Mouse (Mus musculus) ES-CJ7 (cell line): ENCODE results near the gene Pik3cb.

Source experiments
- DNase-seq: peaks from one replicate; pipeline ENCODE4 v3.0.0; 2011; ENCODE audit warnings: low read depth, low spot score

Pik3cb gene

GRCm38 (mm10) chr9:99146855-99147735, 6.7 kb upstream of the Pik3cb start:
- DNase-seq: peak; percentile 52

DNA sequence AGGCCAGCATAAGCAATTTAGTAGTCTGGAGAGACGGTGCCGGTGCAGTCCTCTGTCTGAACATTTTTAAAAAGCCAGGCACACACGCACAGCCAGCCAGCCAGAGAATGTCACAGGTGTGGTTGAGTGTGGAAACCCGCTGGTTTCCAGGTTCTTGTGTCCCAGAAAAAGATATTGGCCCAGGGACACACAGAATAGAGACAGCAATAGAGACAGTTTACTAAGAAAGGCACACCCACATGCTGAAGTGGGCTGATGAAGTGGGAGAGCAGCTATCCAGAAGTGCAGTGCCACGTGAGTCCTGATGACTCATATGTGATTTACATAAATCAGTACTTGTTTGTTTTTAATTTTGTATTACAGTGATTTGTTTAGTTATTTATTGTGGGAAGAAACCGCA, 5.3 kb upstream of the Pik3cb start:
- no peak for DNase-seq

DNA sequence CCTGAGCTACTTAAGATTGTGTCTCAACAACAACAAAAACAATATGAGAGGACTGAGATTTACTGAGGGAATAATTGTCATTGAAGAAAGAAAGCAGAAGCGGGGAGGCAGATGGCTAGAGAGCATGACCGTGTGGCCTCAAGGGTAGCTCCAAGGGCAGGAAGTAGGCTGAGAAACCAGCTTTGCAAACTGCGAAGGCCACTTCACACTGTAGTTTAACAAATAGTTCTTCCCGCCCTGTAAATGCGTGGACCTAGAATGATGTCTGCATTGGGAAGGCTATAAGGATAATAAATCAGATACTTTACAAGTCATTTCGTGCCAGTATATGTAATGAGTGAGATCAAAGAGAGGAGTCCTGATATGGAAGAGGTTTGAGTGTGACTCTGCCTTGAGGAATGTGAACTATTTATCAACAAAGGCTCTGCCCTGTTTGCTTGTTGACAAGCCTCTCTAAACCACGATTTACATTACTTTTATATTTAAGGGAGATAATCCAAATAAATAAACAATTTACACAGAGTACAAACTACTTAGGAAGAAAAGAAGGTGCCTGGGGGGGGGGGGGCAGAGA, 4.1 kb upstream of the Pik3cb start:
- DNase-seq: no peak

GRCm38 (mm10) chr9:99141618-99142017, 1.2 kb upstream of the Pik3cb start:
- DNase-seq: no peak

- no peak for DNase-seq
Observed at GRCm38 (mm10) chr9:99141171-99141570, 750 bp upstream of the Pik3cb start.

DNA sequence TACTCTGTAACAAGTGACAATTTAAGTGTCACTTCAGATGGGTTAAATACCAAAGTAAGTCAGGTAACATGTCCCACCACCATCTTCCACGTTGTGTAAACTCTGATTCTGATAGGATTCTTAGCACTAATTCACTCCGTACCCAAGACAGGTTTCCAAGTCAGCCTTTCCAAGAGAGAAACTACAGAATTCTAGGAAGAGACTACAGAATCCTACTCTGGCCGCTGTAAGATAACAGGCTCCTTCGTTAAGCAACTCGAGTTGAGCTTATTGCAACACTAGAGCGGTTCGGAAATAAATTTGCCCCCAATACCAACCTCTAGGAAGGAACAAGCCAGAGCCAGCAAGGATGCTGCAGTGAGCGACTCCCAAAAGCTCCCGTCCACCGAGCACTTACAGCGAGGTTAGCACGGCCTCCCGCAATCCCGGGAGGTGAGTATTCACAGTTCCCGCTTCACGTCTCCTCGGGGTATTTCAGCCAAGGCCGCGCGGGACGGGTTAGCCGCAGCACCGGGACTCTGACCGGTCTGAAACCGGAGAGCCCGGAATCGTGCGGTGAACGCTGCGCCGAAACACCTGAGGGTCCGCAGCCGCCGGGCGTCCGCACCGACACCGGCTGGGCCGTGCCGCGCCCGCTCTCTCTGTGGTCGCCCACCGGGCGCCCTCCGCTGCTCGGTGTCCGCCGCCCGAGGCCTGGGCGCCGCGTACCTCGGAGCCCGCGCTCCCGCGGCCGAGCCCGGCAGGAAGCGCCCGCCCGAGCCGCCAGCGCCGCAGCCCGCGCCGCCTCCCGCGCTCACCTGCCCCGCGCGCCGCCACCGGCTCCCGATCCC, 1.0 kb downstream of the Pik3cb start:
- DNase-seq: peak; percentile 34

- DNase-seq: no peak
Observed at GRCm38 (mm10) chr9:99137301-99137700, 3.1 kb downstream of the Pik3cb start.

DNA sequence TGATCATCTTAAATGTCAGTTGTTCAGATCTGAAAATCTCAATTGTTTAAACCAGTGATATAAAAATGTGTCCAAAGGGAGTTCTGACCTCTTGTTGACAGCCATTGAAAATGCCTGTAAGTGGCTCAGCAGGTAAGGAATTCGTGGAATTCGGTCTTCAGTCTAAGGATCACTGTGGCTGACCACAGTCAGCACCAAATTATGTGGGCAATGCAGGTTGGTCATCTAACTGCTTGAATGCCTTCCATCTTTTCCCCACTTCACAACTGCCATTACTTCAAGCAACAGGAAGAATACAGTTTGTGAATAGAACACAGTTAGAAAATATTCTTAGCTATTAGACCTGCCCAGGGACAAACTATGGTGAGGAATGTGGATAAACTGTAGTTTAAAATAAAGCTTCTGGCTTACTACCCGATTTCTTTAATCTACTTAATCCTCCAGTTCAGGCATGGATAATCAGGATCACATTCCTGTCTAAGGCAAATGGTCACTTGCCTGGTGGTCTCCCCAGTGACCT, 8.4 kb downstream of the Pik3cb start:
- DNase-seq: no peak

GRCm38 (mm10) chr9:99131119-99131518, 9.3 kb downstream of the Pik3cb start:
- DNase-seq: no peak

DNA sequence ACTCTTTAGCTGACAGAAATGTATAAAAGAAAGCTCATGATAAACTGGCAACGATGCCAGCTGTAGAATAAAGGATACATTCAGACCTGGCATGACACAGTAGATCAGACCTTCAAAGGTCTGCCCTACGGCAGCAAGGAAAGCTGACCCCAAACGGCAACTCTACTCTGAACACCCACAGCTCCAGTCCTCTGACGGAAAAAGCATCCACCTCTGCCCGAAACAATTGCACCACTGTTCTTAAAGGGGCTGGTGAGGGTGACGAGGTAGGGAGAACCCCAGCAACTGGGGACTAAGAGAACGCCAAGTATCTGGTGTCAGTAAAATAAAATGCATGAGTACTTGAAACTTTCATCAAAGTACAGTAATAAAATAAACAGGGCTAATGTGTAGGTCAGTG, 12.8 kb downstream of the Pik3cb start:
- DNase-seq: no peak

- DNase-seq: no peak
Observed at GRCm38 (mm10) chr9:99122749-99123148, 17.7 kb downstream of the Pik3cb start.

DNA sequence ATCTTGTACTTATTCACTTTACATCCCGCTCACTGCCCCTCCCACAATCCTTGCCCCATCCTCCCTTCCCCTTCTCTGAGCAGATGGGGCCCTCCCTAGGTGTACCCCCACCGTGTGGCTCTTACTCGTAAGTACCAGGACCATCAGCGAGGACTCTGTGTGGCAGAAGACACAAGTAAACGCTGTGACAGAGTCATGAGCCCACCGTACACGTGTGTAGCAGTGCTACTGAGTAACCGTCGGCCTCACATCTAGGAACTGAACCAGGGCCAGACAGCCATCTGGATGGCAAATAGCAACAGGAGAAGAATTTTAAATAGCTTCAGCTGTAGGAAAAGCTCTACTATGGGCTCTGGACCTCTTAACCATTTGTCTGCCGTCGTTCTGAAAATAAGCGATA, 28.0 kb downstream of the Pik3cb start:
- no peak for DNase-seq

DNA sequence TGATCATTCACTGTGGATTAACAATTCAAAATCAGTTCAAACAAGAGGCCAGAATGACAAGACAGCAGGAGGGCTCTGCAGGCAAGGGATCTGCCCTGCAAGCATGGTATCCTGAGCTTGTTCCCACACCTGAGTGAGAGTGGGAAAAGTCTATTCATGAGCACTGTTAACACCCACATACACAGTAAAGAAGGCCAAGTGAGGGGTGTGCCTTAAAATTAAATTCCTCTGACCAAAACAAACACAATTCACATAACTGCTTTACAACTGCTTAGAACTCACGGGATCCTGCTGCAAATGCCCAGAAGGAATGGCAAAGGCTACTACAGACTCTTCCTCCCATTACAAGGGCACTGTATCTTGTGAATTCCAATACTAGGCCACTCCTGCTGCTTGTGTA, 29.3 kb downstream of the Pik3cb start:
- no peak for DNase-seq

DNA sequence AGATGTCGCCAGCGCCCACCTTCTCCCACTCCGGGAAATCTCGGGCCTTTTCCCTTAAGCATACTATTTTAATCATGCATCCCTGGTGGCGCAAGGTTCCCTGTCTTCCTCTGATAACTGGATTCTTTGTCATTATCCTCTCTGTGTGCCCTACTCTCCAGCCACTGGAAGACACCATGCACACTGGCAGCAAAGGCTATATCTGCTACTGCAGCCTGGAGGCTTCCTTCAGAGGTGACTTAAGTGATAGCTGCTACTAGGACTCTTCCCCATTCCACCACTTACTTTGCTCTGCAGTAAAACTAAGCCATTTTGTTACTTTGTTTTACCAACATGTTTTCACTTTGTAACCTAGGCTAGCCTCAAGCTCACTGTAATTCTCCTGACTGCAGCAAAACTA, 30.2 kb downstream of the Pik3cb start:
- no peak for DNase-seq

DNA sequence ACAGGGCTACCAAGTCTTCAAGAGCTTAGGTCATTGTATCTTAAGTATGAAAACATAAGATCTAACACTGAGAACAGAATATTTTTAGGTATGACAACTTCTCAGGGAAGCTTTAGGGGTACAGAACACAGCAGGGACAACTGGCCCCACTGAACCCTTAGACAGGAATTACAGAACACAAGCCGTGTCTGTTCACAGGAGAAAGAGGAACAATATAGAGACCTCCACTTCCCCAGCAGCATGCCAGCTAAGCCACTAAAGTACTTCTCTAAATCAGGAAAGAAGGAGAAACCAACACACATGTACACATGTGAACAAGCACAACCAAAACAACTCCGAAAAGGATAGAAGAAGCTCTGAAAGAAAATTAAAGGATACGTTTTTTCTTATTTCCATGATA, 30.8 kb downstream of the Pik3cb start:
- no peak for DNase-seq

GRCm38 (mm10) chr9:99104449-99104848, 36.0 kb downstream of the Pik3cb start:
- DNase-seq: peak; percentile 61

GRCm38 (mm10) chr9:99103865-99104264, 36.6 kb downstream of the Pik3cb start:
- peak; percentile 45 for DNase-seq

DNA sequence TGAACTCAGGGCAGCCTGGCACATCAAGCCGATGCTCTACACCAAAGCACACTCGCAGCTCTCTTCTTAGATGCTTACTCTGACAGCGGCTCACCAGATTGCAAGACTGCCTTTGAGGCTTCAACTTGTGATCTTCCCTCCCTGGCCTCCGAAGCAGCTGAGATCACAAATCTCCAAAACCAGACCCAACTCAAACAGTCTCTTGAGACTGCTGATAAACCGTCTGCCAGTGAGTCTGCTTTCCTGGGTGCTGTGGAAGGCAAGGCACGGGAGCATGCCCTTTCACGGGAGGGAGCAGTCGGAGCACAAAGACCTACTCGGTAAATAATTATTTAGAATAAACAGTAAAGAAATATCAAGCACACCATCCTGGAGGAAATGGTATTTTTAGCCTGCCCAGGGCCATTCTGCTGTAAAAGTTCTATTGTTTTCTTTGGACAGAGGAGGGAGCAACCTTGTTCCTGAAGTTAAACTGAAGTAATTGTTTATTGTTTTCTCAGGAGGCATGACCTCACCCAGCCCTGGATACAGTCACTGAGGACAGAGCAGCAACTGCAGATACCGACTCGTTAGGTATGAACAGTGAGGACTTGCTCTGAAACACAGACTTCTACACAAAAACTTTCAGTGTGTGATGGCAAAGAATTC, 41.8 kb downstream of the Pik3cb start:
- DNase-seq: no peak

DNA sequence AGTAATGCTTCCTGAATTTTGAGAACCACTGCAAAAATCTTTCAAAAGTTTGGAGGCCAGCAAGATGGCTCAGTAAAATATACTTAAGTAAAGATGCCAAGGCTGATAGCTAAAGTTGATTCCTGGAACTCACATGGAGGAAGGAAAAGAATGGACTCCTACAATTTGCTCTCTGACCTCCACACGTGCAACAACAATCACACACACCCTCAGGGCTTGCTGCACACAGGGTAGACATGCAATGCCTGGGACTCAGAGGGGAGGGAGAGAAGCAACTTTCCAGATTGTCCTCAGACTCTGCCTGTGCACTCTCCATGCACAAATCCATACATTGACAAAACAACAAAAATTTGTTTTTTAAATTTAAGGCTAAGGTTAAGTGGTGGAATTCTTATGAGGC, 42.8 kb downstream of the Pik3cb start:
- DNase-seq: no peak

GRCm38 (mm10) chr9:99095192-99095591, 45.2 kb downstream of the Pik3cb start:
- DNase-seq: no peak

GRCm38 (mm10) chr9:99090546-99090945, 49.9 kb downstream of the Pik3cb start:
- DNase-seq: no peak

DNA sequence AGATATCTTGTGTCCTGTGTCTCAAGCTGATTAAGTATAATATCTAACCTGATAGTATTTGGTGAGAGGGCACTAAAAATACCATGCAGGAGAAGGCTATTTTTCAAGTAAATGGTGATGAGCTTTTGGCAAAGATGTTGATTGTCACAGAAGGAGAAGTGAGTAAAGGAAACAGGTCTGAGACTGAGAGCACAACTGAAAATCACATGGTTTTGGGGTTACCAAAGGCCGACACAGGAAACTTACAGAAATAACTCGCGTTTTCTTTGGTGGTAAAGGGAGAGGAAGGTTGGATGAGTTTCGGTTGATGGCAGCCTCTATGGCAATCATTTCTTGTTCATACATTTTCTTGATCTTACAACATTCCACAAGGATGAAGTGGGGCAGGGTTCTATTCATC, 50.5 kb downstream of the Pik3cb start:
- no peak for DNase-seq
